Mouse (Mus musculus): ENCODE data around the gene Npas1. TPM values are rescaled to one million over a fixed set of nuclear protein-coding genes. Genes with fewer than 3 reads are reported as not detected.
A peak's percentile ranks its signal among the peaks of the same experiment; 100 is the strongest.

Gene Npas1
- total RNA-seq, 4 experiments from 2014 or later, result 14.0 to 17.1 (median 15.5) TPM

DNA sequence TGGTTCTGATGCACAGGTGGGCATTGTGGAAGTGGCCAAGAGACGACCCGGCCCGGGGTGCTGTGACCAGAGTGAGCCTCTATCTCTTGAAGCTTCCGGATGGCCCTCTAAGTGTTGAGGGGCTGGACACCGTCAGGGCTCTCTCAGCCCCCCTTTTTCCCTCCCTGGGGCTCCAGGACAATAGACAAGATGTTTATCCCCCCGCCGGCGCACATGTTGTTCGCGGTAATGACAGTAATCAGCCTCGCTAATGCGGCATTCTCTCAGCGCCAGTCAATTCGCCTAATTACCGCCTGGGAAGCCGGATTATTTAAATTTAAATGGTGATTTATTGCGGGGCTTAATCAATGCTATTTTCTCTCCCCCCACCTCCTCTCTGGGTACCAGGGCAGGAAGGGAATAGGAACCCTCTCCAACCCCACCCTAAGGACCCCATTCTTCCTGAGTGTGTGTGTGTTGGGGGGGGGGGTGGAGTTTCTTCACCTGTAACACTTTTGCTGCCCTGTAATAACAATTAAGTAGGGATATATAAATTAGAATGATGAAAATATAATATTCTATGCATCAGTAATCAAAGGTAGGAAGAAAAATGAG is 5.3 kb downstream of the Npas1 start:
- no peak for DNase-seq (ENCODE audit: low spot score in 2 of 2)

GRCm38 (mm10) chr7:16471549-16471948 is 6.0 kb downstream of the Npas1 start:
- DNase-seq (ENCODE audit: low spot score in 2 of 2), result no peak

DNA sequence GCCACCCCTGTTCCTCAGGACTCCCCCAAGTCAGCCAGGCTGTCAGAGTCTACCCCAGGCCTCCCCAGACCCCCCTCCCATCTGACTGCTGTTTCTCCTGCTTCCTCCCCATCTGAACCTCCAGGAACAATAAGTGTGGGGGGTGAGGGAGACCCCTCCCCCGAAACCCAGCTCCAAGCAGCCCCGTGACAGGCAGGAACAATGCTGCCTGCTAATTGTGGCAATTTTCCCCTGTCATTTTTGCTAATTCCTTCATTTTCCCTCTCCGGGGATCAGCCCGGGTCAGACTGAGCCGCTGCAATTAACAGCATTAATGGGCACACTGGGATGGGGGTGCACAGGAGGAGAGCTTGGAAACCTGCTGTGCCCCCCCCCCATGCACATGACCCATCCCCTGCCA is 9.4 kb downstream of the Npas1 start:
- no peak for DNase-seq (ENCODE audit: low spot score in 2 of 2)

- no peak for DNase-seq (ENCODE audit: low spot score in 2 of 2)
Measured at GRCm38 (mm10) chr7:16466565-16466964, 11.0 kb downstream of the Npas1 start.

DNA sequence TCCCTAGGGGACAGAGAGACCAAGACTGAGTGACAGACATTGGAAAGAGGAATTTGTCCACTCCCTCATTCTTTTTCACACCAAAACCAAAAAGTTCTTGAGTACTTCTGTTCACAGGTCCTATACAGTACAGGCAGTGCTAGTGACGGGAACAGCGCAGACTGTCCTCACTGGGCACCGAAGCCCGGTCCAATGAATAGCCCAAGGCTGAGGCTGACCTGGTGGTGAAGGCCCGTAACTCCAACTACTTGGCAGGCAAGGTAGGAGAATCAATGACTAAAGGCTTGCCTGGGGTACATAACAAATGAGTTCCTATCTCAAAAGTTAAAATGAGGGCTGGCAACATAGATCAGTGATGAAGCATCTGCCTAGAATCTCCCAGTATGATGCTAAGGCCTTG is 12.0 kb downstream of the Npas1 start:
- DNase-seq (ENCODE audit: low spot score in 2 of 2), result no peak

DNA sequence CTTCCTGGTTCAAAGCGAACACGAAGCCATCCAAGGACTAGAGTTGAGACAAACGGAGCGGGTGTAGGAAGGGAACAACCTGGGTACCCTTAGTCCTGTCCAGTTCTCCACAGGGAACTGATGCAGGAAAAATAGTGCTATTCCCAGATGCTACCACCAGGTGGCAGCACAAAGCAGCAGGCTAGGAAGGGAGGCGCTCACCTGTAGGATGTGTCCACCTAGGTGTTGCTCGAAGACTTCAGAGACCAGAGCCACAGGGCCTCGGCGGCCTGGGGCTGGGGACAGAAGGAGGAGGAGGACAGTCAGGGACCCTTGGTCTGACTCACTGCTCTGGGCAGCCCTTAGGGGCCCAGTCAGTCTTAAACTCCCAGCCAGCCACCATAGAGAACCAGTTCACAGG is 12.4 kb downstream of the Npas1 start:
- peak in 1 of 2 experiments; percentile 60 for DNase-seq (ENCODE audit: low spot score in 2 of 2)

- peak in 1 of 2 experiments; percentile 79 for DNase-seq (ENCODE audit: low spot score in 2 of 2)
Measured at GRCm38 (mm10) chr7:16463214-16463613, 14.3 kb downstream of the Npas1 start.

- no peak for DNase-seq (ENCODE audit: low spot score in 2 of 2)
Measured at GRCm38 (mm10) chr7:16461705-16462104, 15.8 kb downstream of the Npas1 start.

GRCm38 (mm10) chr7:16461151-16461550 is 16.4 kb downstream of the Npas1 start:
- DNase-seq (ENCODE audit: low spot score in 2 of 2), result no peak

DNA sequence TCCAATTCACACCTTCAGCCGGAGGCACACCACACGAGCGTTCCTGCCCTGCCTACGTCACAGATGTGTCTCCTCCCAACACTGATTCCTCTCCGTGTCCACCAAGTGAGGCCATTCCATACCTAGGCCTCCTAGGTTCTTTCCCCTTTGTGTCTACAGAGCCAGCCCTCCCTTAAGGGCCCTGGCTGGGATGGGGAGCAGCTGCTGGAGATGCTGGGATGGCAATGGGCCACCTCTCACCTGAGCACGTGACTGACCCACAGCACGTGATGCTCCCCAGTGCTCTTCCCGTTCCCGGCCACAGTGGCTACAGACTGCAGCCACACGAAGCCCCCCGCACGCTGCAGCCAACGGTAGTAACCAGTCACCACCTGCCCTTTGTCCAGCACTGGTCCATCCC is 17.0 kb downstream of the Npas1 start:
- DNase-seq (ENCODE audit: low spot score in 2 of 2), result no peak

GRCm38 (mm10) chr7:16456289-16456688 is 21.2 kb downstream of the Npas1 start:
- no peak for DNase-seq (ENCODE audit: low spot score in 2 of 2)

GRCm38 (mm10) chr7:16455016-16455415 is 22.5 kb downstream of the Npas1 start:
- no peak for DNase-seq (ENCODE audit: low spot score in 2 of 2)

DNA sequence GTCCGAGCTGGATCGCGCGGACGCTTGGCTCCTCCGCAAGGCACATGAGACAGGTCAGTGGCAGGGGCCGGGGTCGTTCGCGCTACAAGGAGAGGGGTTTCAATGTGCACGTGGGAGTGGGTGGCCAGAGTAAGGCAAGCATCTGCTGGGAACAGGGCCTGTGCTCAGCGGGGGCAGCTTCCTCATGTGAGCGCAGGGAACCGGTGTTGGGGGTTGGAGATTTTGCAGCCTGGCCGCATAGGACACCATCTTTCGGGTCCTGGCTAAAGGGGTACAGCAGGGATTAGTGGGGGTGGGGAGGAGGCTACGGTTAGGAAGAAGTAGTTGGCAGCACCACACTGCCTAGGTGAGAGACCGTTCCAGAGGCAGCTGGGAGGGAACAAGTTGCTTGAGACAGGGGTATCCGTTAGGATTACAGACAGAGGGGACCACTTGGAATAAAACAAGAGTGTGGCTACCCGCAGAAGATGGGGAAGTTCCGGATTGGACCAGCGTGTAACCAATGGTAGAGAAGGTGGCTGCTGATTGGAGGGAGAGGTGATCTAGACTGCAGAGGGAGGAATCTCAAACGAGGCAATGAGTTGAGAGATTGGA is 24.3 kb downstream of the Npas1 start:
- DNase-seq (ENCODE audit: low spot score in 2 of 2), result peak; percentile 60 to 62

GRCm38 (mm10) chr7:16452587-16453073 is 24.9 kb downstream of the Npas1 start, which contains the start of gene Tmem160:
Tmem160 (plus strand) TSS chr7:16452779.
- peak; percentile 89 to 93 for DNase-seq (ENCODE audit: low spot score in 2 of 2)

GRCm38 (mm10) chr7:16451656-16452055 is 25.9 kb downstream of the Npas1 start:
- no peak for DNase-seq (ENCODE audit: low spot score in 2 of 2)

DNA sequence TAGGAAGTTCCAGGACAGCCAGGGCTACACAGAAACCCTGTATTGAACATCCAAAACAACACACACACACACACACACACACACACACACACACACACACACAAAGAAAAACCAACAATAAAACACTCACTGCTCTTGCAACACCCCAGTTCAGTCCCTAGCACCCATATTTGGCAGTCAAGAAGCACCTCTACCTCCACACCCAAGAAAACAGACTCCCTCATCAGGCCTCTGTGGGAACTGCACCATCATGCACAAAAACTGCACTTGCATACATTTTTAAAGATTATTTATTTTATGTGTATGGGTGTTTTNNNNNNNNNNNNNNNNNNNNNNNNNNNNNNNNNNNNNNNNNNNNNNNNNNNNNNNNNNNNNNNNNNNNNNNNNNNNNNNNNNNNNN is 36.3 kb downstream of the Npas1 start:
- no peak for DNase-seq (ENCODE audit: low spot score in 2 of 2)

DNA sequence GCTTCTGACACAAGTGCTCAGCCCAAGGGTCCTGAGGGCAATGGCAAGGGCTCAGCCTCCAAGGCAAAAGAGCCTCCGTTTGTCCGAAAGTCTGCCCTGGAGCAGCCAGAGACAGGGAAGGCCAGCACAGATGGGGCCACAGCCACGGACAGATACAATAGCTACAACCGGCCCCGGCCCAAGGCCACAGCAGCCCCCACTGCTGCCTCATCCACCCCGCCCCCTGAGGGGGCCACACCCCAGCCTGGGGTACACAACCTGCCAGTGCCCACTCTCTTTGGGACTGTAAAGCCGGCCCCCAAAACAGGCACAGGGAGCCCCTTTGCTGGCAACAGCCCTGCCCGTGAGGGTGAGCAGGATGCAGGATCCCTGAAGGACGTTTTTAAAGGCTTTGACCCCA is 42.4 kb downstream of the Npas1 start:
- DNase-seq (ENCODE audit: low spot score in 2 of 2), result no peak

- DNase-seq (ENCODE audit: low spot score in 2 of 2), result no peak
Measured at GRCm38 (mm10) chr7:16433352-16433971, 44.1 kb downstream of the Npas1 start.

DNA sequence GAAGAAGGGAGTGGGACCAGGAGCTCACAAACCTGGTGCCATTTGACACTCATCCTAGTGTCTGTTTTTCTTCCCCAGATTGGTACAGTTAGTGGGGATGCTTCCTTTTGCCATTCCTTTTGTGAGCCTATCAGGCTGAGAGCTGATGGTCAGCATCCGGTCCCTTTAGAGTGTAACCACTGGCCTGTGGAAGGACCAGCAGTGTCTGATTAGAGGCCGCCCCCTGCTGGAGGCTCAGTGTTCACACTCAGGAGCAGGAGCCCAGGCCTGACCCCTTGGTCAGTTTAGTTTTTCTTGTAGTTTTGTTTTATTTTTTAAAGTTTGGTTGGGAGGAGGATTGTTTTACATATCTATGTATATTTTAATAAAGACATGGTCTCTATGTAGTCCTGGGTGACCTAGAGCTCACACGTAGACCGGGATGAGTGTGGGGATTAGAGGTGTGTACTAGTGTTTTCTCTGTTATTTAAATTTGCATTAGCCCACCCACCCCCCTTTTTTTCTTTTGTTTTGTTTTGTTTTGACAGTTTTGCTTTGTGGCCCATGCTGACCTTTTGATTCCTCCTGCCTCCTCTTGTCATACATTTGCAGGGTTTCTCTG is 51.3 kb downstream of the Npas1 start:
- peak in 1 of 2 experiments; percentile 67 for DNase-seq (ENCODE audit: low spot score in 2 of 2)

GRCm38 (mm10) chr7:16425721-16426120 is 51.8 kb downstream of the Npas1 start:
- DNase-seq (ENCODE audit: low spot score in 2 of 2), result no peak

GRCm38 (mm10) chr7:16423731-16424130 is 53.8 kb downstream of the Npas1 start:
- no peak for DNase-seq (ENCODE audit: low spot score in 2 of 2)

DNA sequence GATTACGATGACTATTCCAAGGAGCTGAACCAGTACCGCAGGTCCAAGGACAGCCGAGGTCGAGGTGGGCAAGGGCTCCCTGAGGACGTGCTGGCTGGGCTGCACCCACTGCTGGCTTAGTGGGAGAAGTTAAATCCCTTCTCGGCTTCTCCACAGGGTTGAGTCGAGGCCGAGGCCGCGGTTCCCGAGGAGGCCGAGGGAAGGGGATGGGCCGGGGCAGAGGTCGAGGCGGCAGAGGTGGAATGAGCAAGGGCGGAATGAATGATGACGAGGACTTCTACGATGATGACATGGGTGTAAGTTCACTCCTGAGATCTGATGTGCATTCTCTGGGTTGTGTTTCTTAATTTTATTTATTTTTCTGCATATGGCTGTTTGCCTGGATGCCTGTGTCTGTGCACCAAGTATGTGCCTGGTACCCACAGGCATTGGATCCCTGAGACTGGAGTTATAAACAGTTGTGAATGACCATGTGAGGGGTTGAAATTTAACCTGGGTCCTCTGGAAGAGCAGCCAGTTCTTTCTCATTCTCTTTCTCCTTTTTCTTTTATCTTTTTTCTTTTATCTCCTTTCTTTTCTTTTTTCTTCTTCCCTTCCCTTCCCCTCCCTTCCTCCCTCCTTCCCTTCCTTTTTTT is 55.2 kb downstream of the Npas1 start:
- no peak for DNase-seq (ENCODE audit: low spot score in 2 of 2)

Measured in layer of hippocampus, adult 8-10 months (tissue).